Mouse (Mus musculus): ENCODE measurements around the gene Ephx1. TPM values are rescaled to one million over a fixed set of nuclear protein-coding genes. Genes with fewer than 3 reads are reported as not detected.
"Not testable (repeated sequence)": the region's sequence is repeated elsewhere in the genome, so short reads cannot be mapped to it uniquely, and the experiment has no call there.

Ephx1 gene
- total RNA-seq, 2 experiments from 2014 or later, result 17.0 to 19.1 TPM

- intact Hi-C loops (cut with DNase I), result no loop called here
- DNase-seq (ENCODE audit: low spot score in 2 of 2), result no peak
These were observed 77.6 kb downstream of the Ephx1 start for GRCm38 (mm10) chr1:180943032-180943644.

- DNase-seq (ENCODE audit: low spot score in 2 of 2), result peak; percentile 22 to 45
- intact Hi-C loops (cut with DNase I), result no loop called here
These were observed 78.3 kb downstream of the Ephx1 start, which contains the start of gene Tmem63a for GRCm38 (mm10) chr1:180942166-180943031. Gene Tmem63a (plus strand): TSS chr1:180942344.

- DNase-seq (ENCODE audit: low spot score in 2 of 2), result no peak
- intact Hi-C loops (cut with DNase I), result no loop called here
These were observed 79.0 kb downstream of the Ephx1 start for GRCm38 (mm10) chr1:180941726-180942125.

- intact Hi-C loops (cut with DNase I), result no loop called here
- no peak for DNase-seq (ENCODE audit: low spot score in 2 of 2)
These were observed 79.8 kb downstream of the Ephx1 start for GRCm38 (mm10) chr1:180940776-180941460.

GRCm38 (mm10) chr1:180938781-180939180 is 81.9 kb downstream of the Ephx1 start:
- DNase-seq (ENCODE audit: low spot score in 2 of 2); intact Hi-C loops (cut with DNase I): not testable (repeated sequence)

- not testable (repeated sequence) for DNase-seq (ENCODE audit: low spot score in 2 of 2)
- intact Hi-C loops (cut with DNase I), result loop anchor here (1.0 kb wide), 1 partner anchor 43 kb away; no protein-coding TSS in a partner anchor
These were observed 83.1 kb downstream of the Ephx1 start for GRCm38 (mm10) chr1:180937631-180938030.

- not testable (repeated sequence) for DNase-seq (ENCODE audit: low spot score in 2 of 2)
- intact Hi-C loops (cut with DNase I), result loop anchor here (1.0 kb wide), 1 partner anchor 43 kb away; no protein-coding TSS in a partner anchor
These were observed 83.9 kb downstream of the Ephx1 start for GRCm38 (mm10) chr1:180936610-180937398.

- intact Hi-C loops (cut with DNase I), result no loop called here
- no peak for DNase-seq (ENCODE audit: low spot score in 2 of 2)
These were observed 86.0 kb downstream of the Ephx1 start, which contains the start of gene Lefty1 for GRCm38 (mm10) chr1:180934467-180935419. Gene Lefty1 (plus strand): TSS chr1:180935022.

GRCm38 (mm10) chr1:180933659-180934058 is 87.0 kb downstream of the Ephx1 start:
- intact Hi-C loops (cut with DNase I), result no loop called here

GRCm38 (mm10) chr1:180931106-180931505 is 89.6 kb downstream of the Ephx1 start:
- no peak for DNase-seq (ENCODE audit: low spot score in 2 of 2)
- intact Hi-C loops (cut with DNase I), result no loop called here

More at GRCm38 (mm10) chr1:180933659-180934058, 87.0 kb downstream of the Ephx1 start:
- no peak for DNase-seq (ENCODE audit: low spot score in 2 of 2)

- DNase-seq (ENCODE audit: low spot score in 2 of 2), result no peak
- intact Hi-C loops (cut with DNase I), result no loop called here
These were observed 91.1 kb downstream of the Ephx1 start for GRCm38 (mm10) chr1:180929599-180929998.

- intact Hi-C loops (cut with DNase I), result no loop called here
- DNase-seq (ENCODE audit: low spot score in 2 of 2), result no peak
These were observed 94.4 kb downstream of the Ephx1 start for GRCm38 (mm10) chr1:180926286-180926685.

Other genes starting within 250 kb of the Ephx1 start
- 100 to 1,000 TPM; 361 to 401 TPM for gene H3f3a, start 207.0 kb downstream of the Ephx1 start, total RNA-seq (2021)
- 10 to 100 TPM; 20.9 to 24.2 TPM for gene Sde2, start 169.8 kb downstream of the Ephx1 start, total RNA-seq (2021)
- gene Lefty2, start 127.8 kb downstream of the Ephx1 start, total RNA-seq (2021), result 1 to 10 TPM; 2.0 to 4.9 TPM
- 10 to 100 TPM; 29.3 to 30.6 TPM for gene Pycr2, start 116.6 kb downstream of the Ephx1 start, total RNA-seq (2021)
- 1 to 10 TPM in 1 of 2 experiments, under 1 TPM in 1; 0.37 to 1.9 TPM for gene Lefty1, start 85.9 kb downstream of the Ephx1 start, total RNA-seq (2021)
- gene Tmem63a, start 78.6 kb downstream of the Ephx1 start, total RNA-seq (2021), result 1 to 10 TPM; 8.8 to 9.3 TPM
- not detected for gene 9130409I23Rik, start 30.3 kb upstream of the Ephx1 start, total RNA-seq (2021)
- 10 to 100 TPM; 28.9 to 32.4 TPM for gene Nvl, start 123.3 kb upstream of the Ephx1 start, total RNA-seq (2021)
- 10 to 100 TPM; 20.8 to 22.0 TPM for gene Cnih4, start 123.8 kb upstream of the Ephx1 start, total RNA-seq (2021)
- gene Wdr26, start 191.1 kb upstream of the Ephx1 start, total RNA-seq (2021), result 100 to 1,000 TPM; 119 to 126 TPM